Mouse (Mus musculus): ENCODE results near the gene Sppl2b. TPM values are rescaled to one million over a fixed set of nuclear protein-coding genes. Genes with fewer than 3 reads are reported as not detected.

Sppl2b gene
- 46.3 and 52.9 TPM in 2 replicates for polyA plus RNA-seq (2016; fragmentation: Nextera tagmentation; extraction: Ambion mirVana)

DNA sequence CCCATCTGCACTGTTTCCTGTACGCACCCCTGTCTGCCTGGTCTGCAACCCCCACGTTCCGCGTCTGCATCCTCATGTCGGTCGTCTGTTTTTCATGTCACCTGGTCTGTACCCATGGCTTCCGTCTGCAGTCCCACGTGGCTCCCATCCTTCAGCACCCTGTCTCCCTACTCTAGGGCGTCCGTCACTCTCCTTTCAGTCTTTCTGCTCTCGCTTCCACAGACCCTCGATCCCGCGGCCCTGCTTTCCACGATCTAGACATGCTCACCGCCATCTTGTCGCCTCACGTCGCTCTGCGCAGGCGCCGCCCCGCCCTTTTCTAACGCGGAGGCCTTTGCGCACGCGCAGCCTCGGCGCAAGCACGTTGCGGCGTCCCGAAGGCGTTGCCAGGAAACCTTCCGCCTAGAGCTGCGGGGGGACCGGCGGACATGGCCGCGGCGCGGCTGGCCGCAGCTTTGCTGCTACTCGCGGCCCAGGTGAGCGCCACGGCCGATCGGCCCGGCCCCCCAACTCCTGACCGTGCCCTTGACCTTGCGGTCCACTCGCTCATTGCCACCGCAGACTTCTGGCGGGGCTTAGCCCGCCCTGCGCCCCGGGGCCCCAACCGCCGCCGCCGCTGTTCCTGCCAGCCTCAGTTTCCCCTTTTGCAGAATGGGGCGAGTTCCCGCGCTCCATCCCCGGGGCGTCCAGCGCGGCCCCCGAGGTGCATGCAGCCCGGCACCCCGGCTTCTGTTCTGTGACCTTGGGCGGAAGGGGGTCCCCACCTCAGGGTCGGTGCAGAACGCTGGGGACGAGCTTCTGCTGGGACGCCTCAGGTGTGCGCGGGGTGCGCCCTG lies at the start of gene Sppl2b, which contains the start of gene Lsm7:
Sppl2b (plus strand) TSS at position 363 of the 836 bp plus-strand sequence.
Lsm7 (minus strand) TSS at position 297 of the 836 bp plus-strand sequence.
- Histone ChIP-seq H3K4me3 (peak within 1 kb of the TSS; percentile 79), H3K36me3 (peaks cover 34% of the 10 kb centered on the region), H3K4me1 (replicated peaks) (peaks cover 54% of the 10 kb centered on the region), H3K27me3 (ENCODE audit: insufficient read depth, poor library complexity, severe bottlenecking) (no peaks in the 10 kb centered on the region), H3K9me3 (no peaks in the 10 kb centered on the region), H3K27ac (peak within 1 kb of the TSS; percentile 92)
- peak; percentile 97 for DNase-seq (ENCODE audit: low spot score)
- under 1% methylated on average over 81 of the region's 81 CpGs for WGBS

- peaks cover 59% of the 10 kb centered on the region for H3K36me3 ChIP-seq
- peak overlapping the region; percentile 66; the same call in 1 of the 2 replicates for H3K4me3 ChIP-seq
- 86% methylated on average over 5 of the region's 5 CpGs for WGBS
- no peak overlapping the region for H3K27ac ChIP-seq
- no peak for DNase-seq (ENCODE audit: low spot score)
- no peaks in the 10 kb centered on the region for H3K9me3 ChIP-seq
- H3K27me3 ChIP-seq (ENCODE audit: insufficient read depth, poor library complexity, severe bottlenecking) = peaks cover 52% of the 10 kb centered on the region
- peaks cover 52% of the 10 kb centered on the region for H3K4me1 ChIP-seq (replicated peaks)
These were observed 49.8 kb upstream of the Sppl2b start for GRCm38 (mm10) chr10:80805322-80805721.

GRCm38 (mm10) chr10:80805925-80806324 lies 49.1 kb upstream of the Sppl2b start:
- no peak overlapping the region for H3K27ac ChIP-seq
- DNase-seq (ENCODE audit: low spot score) = peak; percentile 82
- WGBS = 21% methylated on average over 3 of the region's 3 CpGs
- peak overlapping the region; percentile 66; the same call in 1 of the 2 replicates for H3K4me3 ChIP-seq
- peaks cover 58% of the 10 kb centered on the region for H3K27me3 ChIP-seq (ENCODE audit: insufficient read depth, poor library complexity, severe bottlenecking)
- no peaks in the 10 kb centered on the region for H3K9me3 ChIP-seq
- peaks cover 53% of the 10 kb centered on the region for H3K36me3 ChIP-seq
- peaks cover 48% of the 10 kb centered on the region for H3K4me1 ChIP-seq (replicated peaks)

DNA sequence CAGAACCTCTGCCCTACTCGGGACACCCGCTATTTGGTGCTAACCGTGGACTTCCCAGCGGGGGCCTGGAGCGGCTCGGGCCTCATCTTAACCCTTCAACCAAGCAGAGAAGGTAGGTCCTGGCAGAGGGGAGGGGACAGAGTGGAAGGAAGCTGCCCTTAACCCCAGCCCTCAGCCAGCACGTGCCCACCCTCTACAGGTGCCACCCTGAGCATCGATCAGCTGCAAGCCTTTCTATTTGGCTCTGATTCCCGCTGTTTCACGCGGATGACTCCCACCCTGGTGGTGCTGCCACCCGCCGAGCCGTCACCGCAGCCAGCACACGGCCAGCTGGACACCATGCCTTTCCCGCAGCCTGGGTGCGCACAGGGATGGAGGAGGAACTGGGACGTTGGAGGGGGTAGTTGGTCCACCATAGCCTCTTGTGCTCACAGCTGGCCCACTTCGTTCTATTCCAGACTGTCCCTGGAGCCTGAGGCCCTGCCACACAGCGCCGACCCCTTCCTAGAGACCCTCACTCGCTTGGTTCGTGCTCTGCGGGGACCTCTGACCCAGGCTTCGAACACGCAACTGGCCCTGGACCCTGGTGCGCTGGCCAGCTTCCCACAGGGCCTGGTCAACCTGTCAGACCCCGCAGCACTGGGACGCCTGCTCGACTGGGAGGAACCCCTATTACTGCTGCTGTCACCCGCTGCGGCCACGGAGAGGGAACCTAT lies 48.6 kb upstream of the Sppl2b start:
- Histone ChIP-seq H3K36me3 (peaks cover 47% of the 10 kb centered on the region), H3K9me3 (no peaks in the 10 kb centered on the region), H3K4me1 (replicated peaks) (peaks cover 47% of the 10 kb centered on the region), H3K27me3 (ENCODE audit: insufficient read depth, poor library complexity, severe bottlenecking) (peaks cover 63% of the 10 kb centered on the region), H3K4me3 (peak overlapping the region; percentile 66), H3K27ac (peak overlapping the region; percentile 88)
- 33% methylated on average over 34 of the region's 34 CpGs for WGBS
- DNase-seq (ENCODE audit: low spot score) = no peak

GRCm38 (mm10) chr10:80807057-80807627 lies 47.9 kb upstream of the Sppl2b start:
- Histone ChIP-seq H3K9me3 (no peaks in the 10 kb centered on the region), H3K27ac (peak overlapping the region; percentile 88), H3K4me1 (replicated peaks) (peaks cover 48% of the 10 kb centered on the region), H3K36me3 (peaks cover 41% of the 10 kb centered on the region), H3K27me3 (ENCODE audit: insufficient read depth, poor library complexity, severe bottlenecking) (peaks cover 68% of the 10 kb centered on the region), H3K4me3 (peak overlapping the region; percentile 66)
- peak; percentile 83 for DNase-seq (ENCODE audit: low spot score)
- WGBS = under 1% methylated on average over 58 of the region's 58 CpGs

DNA sequence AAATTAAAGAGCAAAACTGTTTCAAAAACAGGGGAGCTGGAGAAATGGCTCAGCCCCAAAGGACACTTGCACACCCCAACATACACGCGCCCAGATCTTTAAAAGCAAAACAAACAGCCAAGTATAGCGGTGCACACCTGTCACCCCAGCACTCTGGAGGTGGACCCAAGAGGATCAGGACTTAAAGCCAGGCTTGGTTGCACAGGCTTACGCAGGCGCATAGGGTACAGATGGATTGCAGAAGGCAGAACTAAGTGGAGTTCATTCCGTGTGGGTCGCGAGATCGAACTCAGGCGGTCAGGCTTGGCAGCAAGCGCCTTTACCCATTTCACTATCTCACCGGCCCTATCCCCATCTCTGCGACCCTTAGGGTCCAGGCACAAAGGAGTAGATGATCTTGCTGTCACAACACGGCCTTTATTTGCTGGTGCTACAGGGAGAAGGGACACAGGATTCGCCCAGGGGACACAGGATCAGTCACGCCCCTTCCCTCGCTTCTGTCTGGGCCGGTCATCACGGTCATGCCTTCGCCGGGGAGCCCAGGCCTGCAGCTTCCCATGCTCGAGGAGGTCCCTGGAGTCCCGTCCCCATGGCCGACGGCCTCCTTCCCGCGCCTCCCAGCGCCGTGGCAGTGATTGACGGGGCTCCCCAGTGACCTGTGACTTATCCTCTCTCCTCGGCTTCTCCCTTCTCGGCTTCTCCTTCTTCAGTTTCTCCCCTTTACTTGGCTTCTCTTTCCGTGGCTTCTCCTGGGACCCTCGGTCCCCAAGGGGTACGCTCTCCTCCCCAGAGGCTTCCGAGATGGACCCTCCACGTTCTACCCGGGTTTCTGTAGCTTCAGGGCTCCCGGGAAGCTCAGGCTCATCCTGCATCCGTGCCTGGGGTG lies 46.7 kb upstream of the Sppl2b start:
- H3K27ac ChIP-seq = peak overlapping the region; percentile 76
- H3K36me3 ChIP-seq = peaks cover 29% of the 10 kb centered on the region
- 16% methylated on average over 40 of the region's 40 CpGs for WGBS
- H3K27me3 ChIP-seq (ENCODE audit: insufficient read depth, poor library complexity, severe bottlenecking) = peaks cover 70% of the 10 kb centered on the region
- H3K4me3 ChIP-seq = peak overlapping the region; percentile 66
- no peaks in the 10 kb centered on the region for H3K9me3 ChIP-seq
- H3K4me1 ChIP-seq (replicated peaks) = peaks cover 54% of the 10 kb centered on the region
- peak; percentile 56 for DNase-seq (ENCODE audit: low spot score)

- H3K27me3 ChIP-seq (ENCODE audit: insufficient read depth, poor library complexity, severe bottlenecking) = peaks cover 73% of the 10 kb centered on the region
- DNase-seq (ENCODE audit: low spot score) = no peak
- H3K9me3 ChIP-seq = no peaks in the 10 kb centered on the region
- H3K4me3 ChIP-seq = peak overlapping the region; percentile 66
- H3K36me3 ChIP-seq = peaks cover 21% of the 10 kb centered on the region
- H3K4me1 ChIP-seq (replicated peaks) = peaks cover 54% of the 10 kb centered on the region
- 8% methylated on average over 18 of the region's 18 CpGs for WGBS
- H3K27ac ChIP-seq = peak overlapping the region; percentile 76
These were observed 46.0 kb upstream of the Sppl2b start for GRCm38 (mm10) chr10:80808985-80809632.

DNA sequence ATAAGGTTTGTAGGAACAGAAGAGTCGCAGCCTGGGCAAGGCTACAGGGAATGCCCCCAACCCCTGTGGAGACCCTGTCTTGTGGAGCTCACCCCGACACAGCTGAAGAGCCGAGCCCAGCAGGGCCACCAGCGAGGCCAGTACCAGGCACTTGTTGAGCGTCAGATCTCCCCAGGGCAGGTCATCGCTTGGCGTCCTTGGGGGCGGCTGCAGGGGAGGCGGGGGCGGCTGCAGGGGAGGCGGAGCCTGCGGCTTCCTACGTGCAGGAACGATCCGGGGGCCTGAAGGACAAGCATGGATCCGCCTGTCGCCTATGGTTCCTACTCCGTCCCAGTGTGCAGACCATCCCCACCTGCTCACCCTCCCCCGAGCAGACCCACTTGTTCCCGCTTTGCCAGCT lies 45.0 kb upstream of the Sppl2b start:
- 3% methylated on average over 20 of the region's 20 CpGs for WGBS
- H3K27me3 ChIP-seq (ENCODE audit: insufficient read depth, poor library complexity, severe bottlenecking) = peaks cover 72% of the 10 kb centered on the region
- H3K4me3 ChIP-seq = peak overlapping the region; percentile 16

DNA sequence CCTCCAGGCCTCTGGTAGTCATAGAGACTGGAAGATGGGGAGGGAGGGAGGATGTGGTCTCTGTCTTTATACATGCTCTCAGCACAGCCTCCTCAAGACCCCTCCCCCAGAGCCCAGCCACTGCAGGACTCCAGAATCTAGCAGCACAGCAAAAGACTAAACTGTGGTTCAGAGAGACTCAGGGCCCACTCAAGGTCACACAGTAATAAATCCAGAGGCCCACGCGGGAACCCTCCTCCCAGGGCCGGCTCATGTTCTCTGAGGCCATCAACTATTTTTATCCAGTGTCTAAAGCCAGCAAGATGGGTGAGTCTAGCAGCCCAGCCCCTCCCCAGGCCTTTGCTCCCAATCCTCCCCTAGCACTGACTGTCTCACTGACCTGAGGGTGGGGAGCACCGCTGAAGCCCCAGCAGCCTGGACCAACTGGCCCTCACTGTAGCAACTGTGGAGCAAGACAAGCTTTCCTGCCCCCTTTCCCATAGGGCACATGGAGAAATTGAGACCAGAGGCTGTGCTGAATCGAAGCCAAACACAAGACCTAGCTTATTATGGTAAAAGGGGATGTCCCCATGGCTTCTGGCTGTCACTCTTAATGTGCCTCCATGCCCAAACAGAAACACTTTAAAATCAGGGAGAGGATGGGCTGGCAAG lies 42.6 kb upstream of the Sppl2b start:
- Histone ChIP-seq H3K4me3 (no peak overlapping the region), H3K4me1 (replicated peaks) (peaks cover 34% of the 10 kb centered on the region), H3K36me3 (no peaks in the 10 kb centered on the region), H3K27ac (no peak overlapping the region), H3K27me3 (ENCODE audit: insufficient read depth, poor library complexity, severe bottlenecking) (peaks cover 49% of the 10 kb centered on the region), H3K9me3 (no peaks in the 10 kb centered on the region)
- DNase-seq (ENCODE audit: low spot score) = no peak
- WGBS = 63% methylated on average over 5 of the region's 5 CpGs

More for the DNA sequence above, 45.0 kb upstream of the Sppl2b start:
- Histone ChIP-seq H3K4me1 (replicated peaks) (peaks cover 54% of the 10 kb centered on the region), H3K27ac (peak overlapping the region; percentile 36; the same call in 1 of the 2 replicates), H3K9me3 (no peaks in the 10 kb centered on the region), H3K36me3 (peaks cover 11% of the 10 kb centered on the region)
- no peak for DNase-seq (ENCODE audit: low spot score)

DNA sequence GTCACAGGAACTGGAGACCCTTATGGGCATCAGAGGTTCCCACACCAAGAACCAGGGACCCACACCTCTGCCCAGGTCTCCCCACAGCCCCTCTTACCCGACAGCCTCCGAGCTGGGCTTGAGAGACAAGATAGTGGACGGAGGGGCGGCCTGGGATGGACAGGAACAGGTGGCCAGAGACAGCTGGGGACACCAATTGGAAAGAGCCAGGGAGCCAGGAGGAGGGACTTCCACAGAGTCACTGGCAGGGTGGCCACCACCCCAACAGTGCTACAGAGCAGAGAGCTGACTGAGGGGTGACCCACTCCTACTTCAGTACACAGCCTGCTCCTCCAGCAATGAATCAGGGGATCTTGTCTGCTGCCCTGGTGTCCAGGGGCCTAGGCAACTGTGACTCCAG lies 41.7 kb upstream of the Sppl2b start, which contains the start of gene Jsrp1:
Jsrp1 (minus strand) TSS at position 133 of the 400 bp plus-strand sequence.
- 84% methylated on average over 4 of the region's 4 CpGs for WGBS
- DNase-seq (ENCODE audit: low spot score) = no peak
- Histone ChIP-seq H3K4me1 (replicated peaks) (peaks cover 26% of the 10 kb centered on the region), H3K27ac (no peak within 1 kb of the TSS), H3K9me3 (no peaks in the 10 kb centered on the region), H3K36me3 (no peaks in the 10 kb centered on the region), H3K27me3 (ENCODE audit: insufficient read depth, poor library complexity, severe bottlenecking) (peaks cover 41% of the 10 kb centered on the region), H3K4me3 (no peak within 1 kb of the TSS)

- DNase-seq (ENCODE audit: low spot score) = no peak
- Histone ChIP-seq H3K4me1 (replicated peaks) (peaks cover 14% of the 10 kb centered on the region), H3K27ac (no peak overlapping the region), H3K9me3 (no peaks in the 10 kb centered on the region), H3K4me3 (no peak overlapping the region), H3K36me3 (no peaks in the 10 kb centered on the region), H3K27me3 (ENCODE audit: insufficient read depth, poor library complexity, severe bottlenecking) (peaks cover 26% of the 10 kb centered on the region)
- WGBS = 71% methylated on average over 7 of the region's 7 CpGs
These were observed 40.3 kb upstream of the Sppl2b start for GRCm38 (mm10) chr10:80814800-80815199.

All from hindbrain, embryonic 10.5 days (tissue).